Mouse (Mus musculus) embryonic facial prominence, embryonic 10.5 days (tissue): ENCODE results near the gene Slc39a5. TPM values are rescaled to one million over a fixed set of nuclear protein-coding genes. Genes with fewer than 3 reads are reported as not detected.

Experiments
- DNase-seq: peaks from one replicate; pipeline ENCODE4 v3.0.0-alpha.2; 2017; ENCODE audit warnings: low spot score
- H3K27ac ChIP-seq: fragments of 300-500 bp; sonication (generic); replicated peaks from 2 replicates; pipeline ENCODE4 v1.5.1; 2016; ENCODE audit warnings: mild to moderate bottlenecking
- H3K27me3 ChIP-seq: fragments of 300-500 bp; sonication (generic); replicated peaks from 2 replicates; pipeline ENCODE4 v1.6.1; 2016; ENCODE audit warnings: low read depth, mild to moderate bottlenecking; ENCODE audit not compliant: poor library complexity, severe bottlenecking
- H3K36me3 ChIP-seq: fragments of 300-500 bp; sonication (generic); replicated peaks from 2 replicates; pipeline ENCODE4 v1.6.1; 2016; ENCODE audit warnings: mild to moderate bottlenecking, moderate library complexity
- H3K4me1 ChIP-seq: fragments of 300-500 bp; sonication (generic); 2 replicates; pipeline ENCODE4 v1.6.1; 2016
- H3K4me3 ChIP-seq: fragments of 300-500 bp; sonication (generic); 2 replicates; pipeline ENCODE4 v1.5.1; 2016; ENCODE audit warnings: mild to moderate bottlenecking, moderate library complexity
- H3K9me3 ChIP-seq: fragments of 300-500 bp; sonication (generic); 2 replicates; pipeline ENCODE4 v1.6.1; 2016; ENCODE audit warnings: mild to moderate bottlenecking
- WGBS: fragments of 180-500 bp; shearing (Covaris S2); methylation state at CpG from one replicate; pipeline ENCODE4 v1.1.7; 2016; 5-methylcytosine and 5-hydroxymethylcytosine counted together
- polyA plus RNA-seq: library from polyadenylated mRNA; unstranded; fragments of >200 nt; fragmentation: Nextera tagmentation; extraction: Ambion mirVana; gene quantifications from 2 replicates; pipeline ENCODE4 v1.2.1, GENCODE M21; 2016

Gene Slc39a5
- polyA plus RNA-seq, 1 experiment from 2014 or later = 0.36 TPM

DNA sequence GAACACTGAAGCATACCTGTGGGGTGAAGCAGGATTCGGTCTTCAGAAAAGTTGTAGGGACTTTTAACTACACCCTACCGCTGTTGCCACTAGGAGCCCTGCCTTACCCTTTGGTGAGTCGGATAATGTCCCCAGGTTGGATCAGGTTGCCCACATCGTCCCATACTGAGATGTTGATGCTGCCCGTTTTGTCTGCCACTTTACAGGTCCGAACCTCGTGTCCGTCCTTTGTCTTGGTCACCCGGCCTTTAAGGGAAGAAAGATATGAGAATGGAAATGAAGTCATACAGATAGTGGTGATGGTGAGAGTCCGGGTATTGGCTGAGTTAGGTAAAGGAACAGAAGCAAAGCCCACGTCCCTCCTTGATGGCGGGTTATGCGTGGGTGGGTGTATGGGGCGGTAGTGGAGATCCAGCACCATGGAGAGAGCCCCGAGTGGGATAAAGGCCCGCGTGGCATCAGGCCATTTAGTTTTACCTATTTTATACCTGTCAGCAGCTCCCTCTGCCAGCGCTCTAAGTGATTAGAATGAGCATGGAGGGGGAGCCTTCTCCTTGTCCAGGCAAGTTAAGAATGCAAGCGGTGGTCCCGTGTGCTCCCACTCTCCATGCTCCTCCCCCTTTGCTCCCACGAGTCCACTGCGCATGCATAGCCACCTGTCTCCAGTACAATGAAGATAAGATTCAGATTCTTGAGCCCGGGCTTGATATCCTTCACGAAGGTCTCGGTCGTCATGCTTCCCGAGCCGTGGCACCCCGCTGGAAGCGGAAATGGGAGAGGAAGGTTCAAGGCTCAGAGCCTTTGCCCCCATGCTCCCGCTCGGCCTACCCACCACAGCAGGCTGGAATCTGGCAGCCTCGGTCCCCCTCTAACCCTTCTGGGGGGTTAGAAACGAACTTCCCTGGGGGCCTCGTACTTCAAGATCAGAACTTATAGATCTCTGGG lies 7.8 kb upstream of the Slc39a5 start:
- peaks cover 50% of the 10 kb centered on the region for H3K4me1 ChIP-seq
- WGBS = 20% methylated on average over 35 of the region's 35 CpGs
- H3K36me3 ChIP-seq = peaks cover 44% of the 10 kb centered on the region
- H3K27ac ChIP-seq = peak overlapping the region; percentile 96
- H3K27me3 ChIP-seq = no peaks in the 10 kb centered on the region
- no peaks in the 10 kb centered on the region for H3K9me3 ChIP-seq
- H3K4me3 ChIP-seq = peak overlapping the region; percentile 97
- DNase-seq = peak; percentile 58

DNA sequence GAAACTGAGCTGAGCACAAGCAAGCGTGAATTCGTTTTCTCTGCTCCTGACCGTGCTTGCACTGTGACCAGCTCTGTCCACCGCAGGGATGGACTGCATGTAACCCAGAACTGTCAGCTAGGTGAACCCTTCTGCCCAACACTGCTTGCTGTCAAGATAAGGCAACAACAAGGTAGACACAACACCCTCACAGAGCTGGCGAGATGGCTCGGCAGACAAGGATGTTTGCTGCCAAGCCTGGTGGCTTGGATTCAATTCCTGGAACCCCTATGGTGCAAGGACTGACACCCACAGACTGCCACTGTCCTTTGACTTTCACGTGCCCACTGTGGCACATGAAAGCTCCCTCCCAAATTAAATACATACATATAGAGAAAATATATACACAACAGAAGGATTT lies 2.9 kb upstream of the Slc39a5 start:
- H3K27me3 ChIP-seq = no peaks in the 10 kb centered on the region
- no peak overlapping the region for H3K4me3 ChIP-seq
- H3K4me1 ChIP-seq = peaks cover 31% of the 10 kb centered on the region
- DNase-seq = no peak
- H3K27ac ChIP-seq = no peak overlapping the region
- H3K9me3 ChIP-seq = no peaks in the 10 kb centered on the region
- WGBS = 85% methylated on average over 7 of the region's 7 CpGs
- peaks cover 58% of the 10 kb centered on the region for H3K36me3 ChIP-seq

DNA sequence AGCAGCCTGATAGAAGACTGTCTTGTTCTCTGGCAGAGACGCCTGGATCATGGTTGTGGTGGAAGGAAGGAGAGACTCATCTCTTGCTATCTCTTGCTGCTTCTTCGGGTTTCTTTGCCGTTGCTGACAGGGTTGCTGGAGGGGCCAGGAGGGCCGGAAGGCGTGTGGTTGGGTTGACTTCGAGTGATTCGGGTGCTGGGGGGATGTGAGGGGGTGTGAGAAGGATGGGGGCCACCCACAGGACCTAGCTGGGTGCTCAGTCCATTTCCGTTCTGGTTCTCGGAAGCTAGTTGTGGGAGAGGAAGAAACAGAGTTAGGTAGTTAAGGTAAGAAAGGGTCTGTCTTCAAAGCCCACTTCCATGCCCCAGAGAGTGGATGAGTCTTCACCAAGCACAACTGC lies 609 bp upstream of the Slc39a5 start:
- H3K36me3 ChIP-seq = peaks cover 54% of the 10 kb centered on the region
- WGBS = 76% methylated on average over 9 of the region's 9 CpGs

DNA sequence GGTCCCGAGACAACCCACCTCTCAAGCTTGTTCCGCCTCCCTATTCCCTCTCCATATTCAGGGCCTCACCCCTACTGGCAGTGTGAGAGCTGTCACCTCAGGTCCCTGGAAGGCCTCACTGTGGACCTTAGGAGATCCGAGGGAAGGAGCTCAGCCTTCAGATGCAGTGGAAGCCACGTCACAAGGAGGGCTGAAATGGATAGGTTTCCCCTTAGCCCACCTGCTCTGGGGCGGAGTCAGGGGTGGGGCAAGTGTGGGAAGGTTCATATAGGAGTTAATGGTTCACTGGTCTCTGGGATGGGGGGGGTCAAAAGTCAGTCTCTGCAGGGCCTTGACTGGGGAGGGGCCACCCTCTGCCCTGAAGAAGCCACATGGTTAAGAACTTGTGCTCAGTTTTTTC lies 691 bp downstream of the Slc39a5 start:
- H3K4me1 ChIP-seq = peaks cover 33% of the 10 kb centered on the region
- 26% methylated on average over 5 of the region's 5 CpGs for WGBS
- no peak overlapping the region for H3K27ac ChIP-seq
- peaks cover 54% of the 10 kb centered on the region for H3K36me3 ChIP-seq
- H3K4me3 ChIP-seq = peak overlapping the region; percentile 18; the same call in 1 of the 2 replicates
- no peaks in the 10 kb centered on the region for H3K27me3 ChIP-seq
- DNase-seq = no peak
- no peaks in the 10 kb centered on the region for H3K9me3 ChIP-seq

More for the DNA sequence above, 609 bp upstream of the Slc39a5 start:
- Histone ChIP-seq H3K27ac (no peak overlapping the region), H3K9me3 (no peaks in the 10 kb centered on the region), H3K4me1 (peaks cover 28% of the 10 kb centered on the region), H3K4me3 (no peak overlapping the region), H3K27me3 (no peaks in the 10 kb centered on the region)
- DNase-seq = no peak

DNA sequence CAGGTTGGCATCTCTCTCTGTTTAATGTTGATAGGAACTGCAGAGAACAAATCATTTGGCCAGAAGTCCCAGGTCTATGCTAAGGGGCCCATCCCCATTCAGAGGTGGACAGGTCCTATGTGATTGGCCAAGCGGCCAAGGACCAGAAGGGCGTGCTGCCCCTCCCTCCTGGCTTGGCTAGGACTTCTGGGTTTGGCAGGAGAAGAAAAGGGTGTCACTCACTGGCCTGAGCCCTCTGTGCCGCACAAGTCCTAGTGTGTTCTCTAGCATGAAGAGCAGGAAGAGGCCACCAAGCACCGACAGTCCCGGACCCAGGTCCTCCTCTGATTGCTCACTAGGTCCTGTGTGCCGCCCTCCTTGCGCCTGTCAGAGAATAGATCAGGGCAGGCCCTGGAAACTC lies 3.6 kb downstream of the Slc39a5 start:
- H3K9me3 ChIP-seq = no peaks in the 10 kb centered on the region
- WGBS = 68% methylated on average over 7 of the region's 7 CpGs
- H3K36me3 ChIP-seq = peaks cover 73% of the 10 kb centered on the region
- no peaks in the 10 kb centered on the region for H3K27me3 ChIP-seq
- peaks cover 42% of the 10 kb centered on the region for H3K4me1 ChIP-seq
- DNase-seq = no peak
- H3K27ac ChIP-seq = no peak overlapping the region
- peak overlapping the region; percentile 21; the same call in 1 of the 2 replicates for H3K4me3 ChIP-seq

DNA sequence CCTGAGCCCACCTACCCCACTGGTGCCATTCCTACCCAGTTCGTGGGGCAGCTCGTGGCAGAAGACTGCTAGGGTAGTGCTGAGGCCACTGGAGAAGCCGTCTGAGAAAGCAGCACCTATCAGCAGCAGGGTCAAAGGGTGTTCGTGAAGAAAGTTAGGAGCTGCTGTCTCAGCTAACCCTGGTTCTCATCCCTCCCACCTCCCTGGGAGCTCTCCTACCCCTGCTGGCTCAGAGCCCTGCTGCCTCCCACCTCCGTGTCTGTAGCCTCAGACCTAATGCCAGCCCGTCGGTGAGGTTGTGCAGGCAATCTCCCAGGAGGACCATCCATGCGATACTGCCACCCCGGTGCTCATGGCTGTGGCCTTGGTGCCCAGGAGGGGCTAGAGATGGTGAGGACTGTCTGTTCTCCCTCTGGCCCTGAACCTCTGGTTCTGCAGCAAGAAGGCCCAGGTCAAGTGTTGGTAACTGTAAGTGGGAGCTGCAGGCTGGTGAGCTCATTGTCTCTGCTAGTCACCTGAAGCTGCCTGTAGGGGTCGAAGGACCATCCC lies 4.2 kb downstream of the Slc39a5 start:
- H3K4me1 ChIP-seq = peaks cover 42% of the 10 kb centered on the region
- no peak for DNase-seq
- 73% methylated on average over 10 of the region's 10 CpGs for WGBS

DNA sequence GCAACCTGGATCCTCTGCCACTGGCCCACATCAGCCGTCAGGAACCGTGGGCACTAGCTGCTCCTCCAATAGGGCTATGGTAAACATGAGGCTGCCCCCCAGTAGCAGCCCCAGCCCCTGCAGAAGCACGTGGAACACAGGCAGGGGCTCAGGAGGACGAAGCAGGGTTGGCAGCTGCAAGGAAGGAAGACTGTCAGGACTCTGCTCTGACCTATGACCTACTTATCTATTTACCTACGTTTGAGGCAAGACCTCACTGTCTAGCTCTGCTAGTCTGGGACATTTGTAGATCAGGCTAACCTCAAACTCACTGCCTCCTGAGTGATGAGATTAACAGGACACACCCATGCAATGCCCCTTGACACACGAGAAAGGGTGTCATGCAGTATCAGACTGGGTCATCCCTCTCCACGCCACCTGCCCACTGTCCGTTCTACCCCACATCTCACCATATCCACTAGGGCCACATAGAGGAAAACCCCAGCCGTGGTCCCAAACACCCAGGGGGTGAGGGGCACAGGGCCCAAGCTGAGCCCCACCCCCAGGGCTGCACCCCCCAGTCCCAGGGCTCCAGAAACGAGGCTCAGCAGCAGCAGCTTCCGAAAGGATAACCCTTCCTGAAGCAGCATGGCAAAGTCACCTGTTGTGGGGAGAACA lies 4.9 kb downstream of the Slc39a5 start:
- H3K27ac ChIP-seq = no peak overlapping the region; the same call in 1 of the 2 replicates
- H3K27me3 ChIP-seq = no peaks in the 10 kb centered on the region
- DNase-seq = no peak
- H3K36me3 ChIP-seq = peaks cover 76% of the 10 kb centered on the region
- H3K4me1 ChIP-seq = peaks cover 38% of the 10 kb centered on the region
- WGBS = 71% methylated on average over 11 of the region's 11 CpGs
- no peak overlapping the region for H3K4me3 ChIP-seq
- no peaks in the 10 kb centered on the region for H3K9me3 ChIP-seq

More for the DNA sequence above, 4.2 kb downstream of the Slc39a5 start:
- Histone ChIP-seq H3K4me3 (0 out of 2 replicates have a peak overlapping the region, but pooled peaks have one; percentile 17), H3K27me3 (no peaks in the 10 kb centered on the region), H3K27ac (no peak overlapping the region), H3K9me3 (no peaks in the 10 kb centered on the region), H3K36me3 (peaks cover 76% of the 10 kb centered on the region)

DNA sequence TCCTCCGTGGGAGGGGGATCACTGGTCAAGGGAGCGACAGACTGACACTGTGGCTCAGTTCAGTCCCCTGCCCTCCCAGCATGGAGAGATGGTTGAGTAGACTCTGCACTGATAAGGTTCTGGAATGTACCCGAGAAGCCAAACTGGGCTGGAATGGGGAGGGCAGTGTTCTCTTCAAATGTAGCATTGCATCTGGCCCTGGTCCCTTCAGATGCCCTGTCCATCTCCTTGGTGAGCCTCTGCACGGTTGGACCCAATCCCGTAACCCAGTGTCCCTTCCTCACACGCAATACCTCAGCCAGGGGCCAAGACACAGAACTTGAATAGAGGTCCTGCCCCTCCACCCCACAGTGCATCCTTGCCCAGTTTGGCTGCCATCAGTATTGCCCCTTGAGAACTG lies 9.2 kb downstream of the Slc39a5 start:
- peaks cover 15% of the 10 kb centered on the region for H3K4me1 ChIP-seq
- no peak overlapping the region for H3K4me3 ChIP-seq
- no peak for DNase-seq
- H3K9me3 ChIP-seq = no peaks in the 10 kb centered on the region
- H3K27ac ChIP-seq = no peak overlapping the region
- 76% methylated on average over 6 of the region's 6 CpGs for WGBS
- H3K27me3 ChIP-seq = no peaks in the 10 kb centered on the region
- H3K36me3 ChIP-seq = peaks cover 100% of the 10 kb centered on the region

DNA sequence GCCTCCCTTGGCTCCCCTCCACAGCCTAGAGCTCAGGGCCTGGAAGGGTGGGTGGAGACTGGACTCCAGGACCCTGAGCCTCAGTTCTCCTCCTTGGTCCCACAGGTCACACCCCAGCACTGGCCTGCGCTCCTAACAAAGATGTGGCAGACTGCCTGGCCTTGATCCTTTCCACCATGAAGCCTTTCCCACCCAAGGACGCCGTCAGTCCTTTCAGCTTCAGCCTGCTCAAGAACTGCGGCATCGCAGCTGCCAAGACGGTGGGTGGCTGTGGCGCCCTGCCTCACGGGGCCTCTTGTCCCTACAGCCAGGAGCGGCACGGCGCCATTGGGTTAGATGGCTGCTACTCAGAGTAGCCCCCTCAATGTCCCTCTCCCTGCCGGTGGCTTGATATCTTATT lies 10.7 kb downstream of the Slc39a5 start:
- Histone ChIP-seq H3K36me3 (peaks cover 100% of the 10 kb centered on the region), H3K4me3 (no peak overlapping the region; the same call in 1 of the 2 replicates), H3K9me3 (no peaks in the 10 kb centered on the region), H3K27me3 (no peaks in the 10 kb centered on the region), H3K27ac (no peak overlapping the region), H3K4me1 (peaks cover 9% of the 10 kb centered on the region; the same call in 1 of the 2 replicates)
- WGBS = 91% methylated on average over 12 of the region's 12 CpGs
- DNase-seq = peak; percentile 7

DNA sequence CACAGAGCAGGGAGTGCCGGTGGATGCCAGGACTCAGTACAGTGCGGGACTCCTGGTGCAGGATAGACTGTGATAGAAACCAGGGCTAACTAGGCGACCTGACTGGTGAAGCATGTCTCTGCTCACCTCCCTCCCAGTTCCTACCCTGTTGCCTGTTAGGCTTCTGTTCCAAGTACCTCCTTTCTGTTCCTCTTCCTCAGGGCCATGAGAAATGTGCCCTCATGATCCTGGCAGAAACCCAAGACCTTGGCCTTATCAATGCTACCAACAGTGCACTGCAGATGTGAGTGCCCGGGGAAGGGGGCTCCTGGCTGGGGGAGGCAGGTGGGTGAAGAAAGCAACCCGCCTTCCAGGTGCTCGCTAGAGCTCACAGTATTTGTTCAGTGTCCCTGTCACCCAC lies 11.5 kb downstream of the Slc39a5 start:
- no peaks in the 10 kb centered on the region for H3K27me3 ChIP-seq
- H3K9me3 ChIP-seq = no peaks in the 10 kb centered on the region
- DNase-seq = no peak
- peaks cover 9% of the 10 kb centered on the region; the same call in 1 of the 2 replicates for H3K4me1 ChIP-seq
- H3K36me3 ChIP-seq = peaks cover 100% of the 10 kb centered on the region
- H3K4me3 ChIP-seq = no peak overlapping the region
- 89% methylated on average over 6 of the region's 6 CpGs for WGBS
- no peak overlapping the region for H3K27ac ChIP-seq

DNA sequence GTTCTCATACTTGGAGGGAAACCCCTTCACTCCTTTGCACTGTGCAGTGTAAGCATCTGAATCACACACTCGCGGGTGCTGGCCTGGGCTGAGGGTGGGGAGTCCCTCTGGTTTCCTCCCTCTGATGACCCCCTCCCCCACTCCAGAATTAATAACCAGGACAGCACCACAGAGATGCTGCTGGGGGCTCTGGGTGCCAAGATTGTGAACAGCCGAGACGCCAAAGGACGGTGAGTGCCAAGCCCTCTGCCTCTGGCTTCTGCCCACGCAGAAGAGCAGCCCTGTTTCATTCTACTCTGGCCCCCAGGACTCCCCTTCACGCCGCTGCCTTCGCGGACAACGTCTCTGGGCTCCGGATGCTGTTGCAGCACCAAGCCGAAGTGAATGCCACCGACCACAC lies 12.1 kb downstream of the Slc39a5 start:
- no peak overlapping the region for H3K4me3 ChIP-seq
- no peaks in the 10 kb centered on the region for H3K9me3 ChIP-seq
- peaks cover 5% of the 10 kb centered on the region; the same call in 1 of the 2 replicates for H3K4me1 ChIP-seq
- H3K27ac ChIP-seq = no peak overlapping the region
- H3K36me3 ChIP-seq = peaks cover 100% of the 10 kb centered on the region
- H3K27me3 ChIP-seq = no peaks in the 10 kb centered on the region
- no peak for DNase-seq
- WGBS = 93% methylated on average over 14 of the region's 14 CpGs

DNA sequence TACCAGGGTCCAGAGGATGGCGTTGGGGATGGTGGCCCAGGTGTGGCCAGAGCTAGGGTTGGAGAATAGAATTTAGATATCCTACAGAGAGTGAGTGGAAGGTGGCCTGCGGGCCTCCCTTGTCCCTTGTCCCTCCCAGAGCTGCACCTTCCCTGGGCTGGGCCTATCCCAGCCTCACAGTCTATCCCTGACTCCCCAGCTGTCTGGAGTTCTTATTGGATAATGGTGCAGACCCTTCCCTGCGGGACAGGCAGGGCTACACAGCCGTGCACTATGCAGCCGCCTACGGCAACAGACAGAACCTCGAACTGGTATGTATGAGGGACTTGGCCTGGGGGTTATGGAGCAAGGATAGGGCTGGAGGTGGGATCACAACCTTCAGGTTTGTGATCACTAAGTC lies 15.1 kb downstream of the Slc39a5 start:
- Histone ChIP-seq H3K4me1 (no peaks in the 10 kb centered on the region), H3K36me3 (peaks cover 100% of the 10 kb centered on the region), H3K9me3 (no peaks in the 10 kb centered on the region), H3K4me3 (no peak overlapping the region), H3K27ac (no peak overlapping the region), H3K27me3 (no peaks in the 10 kb centered on the region)
- DNase-seq = no peak
- 90% methylated on average over 7 of the region's 7 CpGs for WGBS
